Comparison of ENCODE assay signal across 18 mouse cellular contexts in the genomic region with DNA sequence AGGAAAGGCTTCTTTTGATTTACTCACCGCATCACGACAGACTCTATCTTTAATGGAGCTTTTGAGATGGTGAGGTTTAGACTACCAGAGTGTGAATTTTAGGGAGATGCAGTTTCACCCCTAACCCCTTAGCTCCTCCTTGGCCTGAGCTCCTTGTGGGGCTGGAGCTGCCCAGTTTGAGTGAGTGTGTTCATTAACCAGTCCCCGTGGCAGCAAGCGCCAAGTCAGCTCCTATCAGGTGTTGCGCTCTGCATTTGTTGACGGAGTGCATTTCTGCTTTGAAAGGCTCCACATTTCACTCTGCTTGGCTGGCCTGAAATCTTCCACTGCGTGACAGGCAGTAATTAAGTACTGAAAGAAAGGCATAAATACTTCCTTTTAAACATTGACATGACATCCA.
DNase-seq lines count a peak whose midpoint lies in the region; ATAC-seq lines count a peak whose summit lies in the region.
"Had no signal": no experiment of that assay in that cellular context is flagged by ENCODE, and none has a peak within 500 bp of the region (broad histone marks: within the 10 kb centered on the region; RNA-seq: fewer than 3 reads in every experiment).

No protein-coding gene starts in this region.

- H3K4me1 ChIP-seq in heart, embryonic 14.5 days (ENCODE audit: control insufficient read depth in 2 of 2, insufficient read depth in 2 of 2, low read length in 2 of 2) = peaks cover 7 to 12% of the 10 kb centered on the region in 2 experiments; a peak in 2 of 4 replicates
- H3K4me1 ChIP-seq in embryonic facial prominence, embryonic 14.5 days (ENCODE audit: control insufficient read depth, insufficient read depth, low read length) = peaks cover 3% of the 10 kb centered on the region; the same call in 1 of the 2 replicates
- H3K4me1 ChIP-seq in limb, embryonic 10.5 days = peaks cover 11% of the 10 kb centered on the region
- H3K4me1 ChIP-seq: limb, embryonic 13.5 days had no signal

- no peak overlapping the region for H3K4me3 ChIP-seq in heart, embryonic 14.5 days (ENCODE audit: control insufficient read depth in 1 of 2, insufficient read depth in 1 of 2, low read depth in 1 of 2, low read length in 2 of 2)
- H3K4me3 ChIP-seq in embryonic facial prominence, embryonic 14.5 days (ENCODE audit: low read depth, low read length) = no peak overlapping the region
- H3K4me3 ChIP-seq in limb, embryonic 10.5 days = no peak overlapping the region
- H3K4me3 ChIP-seq: embryonic facial prominence, embryonic 15.5 days; heart, embryonic 12.5 days; hindbrain, embryonic 13.5 days; limb, embryonic 13.5 days had no signal

- no peak for ATAC-seq in heart, embryonic 14.5 days (ENCODE audit: insufficient number of reproducible peaks, insufficient read depth, low FRiP score, low read depth)
- ATAC-seq in embryonic facial prominence, embryonic 14.5 days (ENCODE audit: low read depth) = no peak; the same call in 1 of the 2 replicates

- H3K27me3 ChIP-seq in heart, embryonic 14.5 days (ENCODE audit: control insufficient read depth, insufficient read depth, low read length) = peaks cover 49% of the 10 kb centered on the region
- H3K27me3 ChIP-seq in embryonic facial prominence, embryonic 14.5 days (replicated peaks; ENCODE audit: control insufficient read depth, insufficient read depth, low read length) = peaks cover 37% of the 10 kb centered on the region
- peaks cover 60% of the 10 kb centered on the region for H3K27me3 ChIP-seq in limb, embryonic 10.5 days (ENCODE audit: low read depth, poor library complexity, severe bottlenecking)

- no peak overlapping the region for H3K27ac ChIP-seq in heart, embryonic 14.5 days (replicated peaks in 1 of 2; ENCODE audit: control insufficient read depth in 1 of 2, insufficient read depth in 1 of 2, low read depth in 2 of 2, low read length in 2 of 2)
- H3K27ac ChIP-seq in embryonic facial prominence, embryonic 14.5 days (replicated peaks; ENCODE audit: low read depth, low read length) = no peak overlapping the region
- no peak overlapping the region for H3K27ac ChIP-seq in limb, embryonic 10.5 days
- H3K27ac ChIP-seq: embryonic facial prominence, embryonic 15.5 days; hindbrain, embryonic 13.5 days; limb, embryonic 13.5 days had no signal

- intact Hi-C loops in heart, postnatal 14 days (cut with DNase I) = loop anchor here (2.0 to 5.0 kb wide), 3 partner anchors 1090 to 1380 kb away; a partner anchor contains a TSS

- no peaks in the 10 kb centered on the region for H3K36me3 ChIP-seq in heart, embryonic 14.5 days (ENCODE audit: control insufficient read depth, insufficient read depth, low read length)
- H3K36me3 ChIP-seq in embryonic facial prominence, embryonic 14.5 days (ENCODE audit: control insufficient read depth, insufficient read depth, low read length) = no peaks in the 10 kb centered on the region
- H3K36me3 ChIP-seq in limb, embryonic 10.5 days = no peaks in the 10 kb centered on the region
- H3K36me3 ChIP-seq: embryonic facial prominence, embryonic 15.5 days; heart, embryonic 12.5 days; hindbrain, embryonic 13.5 days; limb, embryonic 13.5 days had no signal

- WGBS in heart, embryonic 14.5 days = 42% methylated on average over 7 of the region's 7 CpGs
- WGBS in embryonic facial prominence, embryonic 14.5 days = 54% methylated on average over 7 of the region's 7 CpGs
- 38% methylated on average over 7 of the region's 7 CpGs for WGBS in limb, embryonic 10.5 days

- no peak overlapping the region for H3K9ac ChIP-seq in heart, embryonic 14.5 days (ENCODE audit: low read length)
- H3K9ac ChIP-seq in embryonic facial prominence, embryonic 14.5 days (ENCODE audit: low read depth, low read length) = no peak overlapping the region
- H3K9ac ChIP-seq: embryonic facial prominence, embryonic 15.5 days; heart, embryonic 12.5 days; hindbrain, embryonic 13.5 days; limb, embryonic 13.5 days had no signal

- peak overlapping the region; percentile 57; the same call in 1 of the 2 replicates for H3K4me2 ChIP-seq in heart, embryonic 14.5 days (ENCODE audit: low read length)
- H3K4me2 ChIP-seq in embryonic facial prominence, embryonic 14.5 days (ENCODE audit: low read depth, low read length) = no peak overlapping the region
- H3K4me2 ChIP-seq: embryonic facial prominence, embryonic 15.5 days; hindbrain, embryonic 13.5 days; limb, embryonic 13.5 days had no signal

- H3K9me3 ChIP-seq in heart, embryonic 14.5 days (ENCODE audit: control insufficient read depth, low read length) = no peaks in the 10 kb centered on the region
- H3K9me3 ChIP-seq in embryonic facial prominence, embryonic 14.5 days (ENCODE audit: control insufficient read depth, low read length) = no peaks in the 10 kb centered on the region
- no peaks in the 10 kb centered on the region for H3K9me3 ChIP-seq in limb, embryonic 10.5 days (replicated peaks)
- H3K9me3 ChIP-seq: embryonic facial prominence, embryonic 15.5 days; heart, embryonic 12.5 days; hindbrain, embryonic 13.5 days; limb, embryonic 13.5 days had no signal

- no peak for DNase-seq in heart, postnatal 14 days
- DNase-seq in embryonic facial prominence, embryonic 14.5 days (ENCODE audit: low spot score) = peak; percentile 46
- peak; percentile 39 for DNase-seq in kidney, adult 11 months
- peak; percentile 49 for DNase-seq in kidney, postnatal 10 days
- no peak for DNase-seq in limb, embryonic 10.5 days (ENCODE audit: low spot score)
- no peak for DNase-seq in adrenal gland, adult 8-10 months
- DNase-seq in right cerebral cortex, postnatal 25 days = no peak
- DNase-seq: cerebellum, adult 11 months; cerebellum, postnatal 36 days; gastrocnemius, postnatal 25 days; lung, postnatal 36 days; midbrain, embryonic 14.5 days; thymus, adult 2 months had no signal

Comparison
In these comparisons a context has a peak if more than half of its experiments do, and no peak if none do; other contexts are left out.
1. DNase-seq: peak in embryonic facial prominence, embryonic 14.5 days (single experiment), kidney, adult 11 months (single experiment) and kidney, postnatal 10 days (single experiment); none in heart, postnatal 14 days (0 of 2), limb, embryonic 10.5 days (single experiment), adrenal gland, adult 8-10 months (single experiment) and right cerebral cortex, postnatal 25 days (single experiment).